Mouse (Mus musculus) E14TG2a.4 (cell line): ENCODE results near the gene Npepl1.

Source experiments
- H3K27me3 ChIP-seq: 2 replicates; pipeline ENCODE4 v1.6.1; 2014; ENCODE audit warnings: low read length, control low read depth; ENCODE audit not compliant: insufficient read depth
- H3K36me3 ChIP-seq: 2 replicates; pipeline ENCODE4 v1.6.1; 2014; ENCODE audit warnings: low read length, control low read depth; ENCODE audit not compliant: insufficient read depth
- H3K4me1 ChIP-seq: replicated peaks from 2 replicates; pipeline ENCODE4 v1.6.1; 2014; ENCODE audit warnings: low read depth, low read length, control low read depth
- H3K4me3 ChIP-seq: replicated peaks from 2 replicates; pipeline ENCODE4 v1.5.1; 2014; ENCODE audit warnings: mild to moderate bottlenecking, low read length
- H3K9me3 ChIP-seq: 2 replicates; pipeline ENCODE4 v1.6.1; 2014; ENCODE audit warnings: low read length, control low read depth
- CTCF ChIP-seq: conservative IDR thresholded peaks from 2 replicates; pipeline ENCODE4 v1.5.1; 2014; ENCODE audit warnings: low read length
- NANOG ChIP-seq: IDR thresholded peaks from 2 replicates; pipeline ENCODE4 v1.6.1; 2014; ENCODE audit warnings: borderline replicate concordance, low read length, mixed read lengths
- POU5F1 ChIP-seq: IDR thresholded peaks from 2 replicates; pipeline ENCODE4 v1.6.1; 2014; ENCODE audit warnings: low read length, borderline replicate concordance

Gene Npepl1

DNA sequence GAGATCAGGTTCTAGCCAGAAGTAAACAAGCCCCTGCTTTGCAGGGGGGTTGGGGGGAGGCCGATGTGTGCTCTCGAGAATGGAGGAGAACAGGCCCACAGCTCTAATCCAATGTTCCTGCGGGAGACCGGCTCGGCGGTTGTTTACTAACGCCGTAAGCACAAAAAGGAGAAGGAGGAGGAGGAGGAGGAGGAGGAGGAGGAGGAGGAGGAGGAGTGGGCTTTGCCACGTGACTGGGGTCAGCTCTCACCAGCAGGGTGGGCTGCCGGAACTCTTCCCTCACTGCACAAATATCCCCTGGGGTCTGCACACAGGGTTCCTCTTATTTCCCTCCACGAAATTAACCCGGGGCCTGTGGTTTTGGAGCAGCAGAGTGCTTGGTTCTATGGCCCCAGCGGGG, 35.5 kb upstream of the Npepl1 start:
- Histone ChIP-seq H3K4me1 (peaks cover 36% of the 10 kb centered on the region), H3K27me3 (peaks cover 20% of the 10 kb centered on the region), H3K9me3 (no peaks in the 10 kb centered on the region), H3K4me3 (peak overlapping the region; percentile 95), H3K36me3 (no peaks in the 10 kb centered on the region)
- TF ChIP-seq CTCF: no peak
- TF ChIP-seq POU5F1: no peak
- no peak for TF ChIP-seq NANOG

DNA sequence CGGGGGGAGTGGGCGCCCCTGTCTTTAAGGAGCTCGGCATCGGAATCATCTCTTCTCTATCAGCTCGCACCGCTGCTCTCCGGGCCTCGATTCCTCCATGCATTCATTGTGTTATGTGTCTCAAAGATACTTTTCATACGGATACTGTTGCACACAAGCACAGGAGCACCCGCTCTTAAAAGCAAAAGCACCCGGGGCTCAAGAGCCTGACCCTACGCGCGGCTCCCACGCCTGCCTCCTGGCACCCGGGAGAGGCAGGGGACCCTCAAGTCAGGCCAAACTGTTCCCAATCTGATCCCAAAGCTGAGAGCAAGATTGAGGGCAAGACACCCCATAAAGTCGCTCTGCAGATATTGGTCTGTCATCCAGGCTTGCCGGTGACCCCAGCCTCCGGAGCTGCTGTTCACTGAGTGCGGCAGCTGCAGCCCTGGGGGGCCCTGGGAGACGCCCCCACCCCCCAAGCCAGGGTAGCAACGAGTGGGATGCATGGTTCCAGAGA, 35.0 kb upstream of the Npepl1 start:
- Histone ChIP-seq H3K27me3 (peaks cover 18% of the 10 kb centered on the region; the same call in 1 of the 2 replicates), H3K4me1 (peaks cover 36% of the 10 kb centered on the region), H3K36me3 (no peaks in the 10 kb centered on the region), H3K9me3 (no peaks in the 10 kb centered on the region), H3K4me3 (peak overlapping the region; percentile 95)
- no peak for TF ChIP-seq POU5F1
- TF ChIP-seq CTCF: no peak
- no peak for TF ChIP-seq NANOG

DNA sequence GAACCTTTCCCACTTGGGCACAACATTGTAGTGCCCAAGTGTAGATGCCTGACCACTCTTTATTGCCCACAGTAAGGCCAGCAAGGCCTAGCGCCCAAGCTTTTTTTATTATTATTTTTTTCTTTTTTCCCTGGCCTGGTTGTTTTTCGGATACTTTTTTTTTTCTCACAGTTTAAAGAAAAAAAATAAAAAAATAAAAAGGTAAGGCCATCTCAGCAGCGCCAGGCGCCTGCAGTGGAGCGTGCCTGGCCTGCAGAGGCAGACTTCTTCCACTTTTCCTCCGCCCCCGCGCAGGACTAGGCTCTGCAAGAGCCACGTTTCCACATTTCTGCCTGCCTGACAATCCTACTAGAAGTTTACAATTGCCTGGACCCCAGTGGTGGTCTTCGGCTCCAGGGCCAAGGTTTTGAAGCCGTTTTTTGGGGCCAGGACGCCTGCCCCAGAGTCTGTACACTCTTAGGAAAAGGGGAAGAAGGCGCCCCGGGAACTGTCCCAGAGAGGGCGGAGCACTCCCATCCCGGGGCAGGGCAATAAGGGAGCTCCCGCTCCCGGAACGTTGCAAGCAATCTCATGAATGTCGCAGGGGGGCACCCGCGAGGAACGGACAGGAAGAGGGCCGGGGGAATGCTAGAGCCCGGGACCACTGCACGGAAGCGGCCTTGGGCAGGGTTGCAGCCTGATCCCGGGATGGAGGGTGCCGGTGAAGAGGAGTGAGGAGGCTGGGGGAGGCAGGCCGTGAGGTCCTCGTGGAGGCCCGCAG, 34.3 kb upstream of the Npepl1 start, which contains the start of gene Stx16:
Stx16 (plus strand) TSS at position 636 of the 760 bp plus-strand sequence.
- peaks cover 11% of the 10 kb centered on the region; the same call in 1 of the 2 replicates for H3K27me3 ChIP-seq
- no peaks in the 10 kb centered on the region for H3K36me3 ChIP-seq
- H3K9me3 ChIP-seq: no peaks in the 10 kb centered on the region
- peak within 1 kb of the TSS; percentile 95 for H3K4me3 ChIP-seq
- H3K4me1 ChIP-seq: peaks cover 36% of the 10 kb centered on the region
- peak; percentile 75; the same call in 1 of the 2 replicates for TF ChIP-seq POU5F1
- TF ChIP-seq NANOG: no peak

DNA sequence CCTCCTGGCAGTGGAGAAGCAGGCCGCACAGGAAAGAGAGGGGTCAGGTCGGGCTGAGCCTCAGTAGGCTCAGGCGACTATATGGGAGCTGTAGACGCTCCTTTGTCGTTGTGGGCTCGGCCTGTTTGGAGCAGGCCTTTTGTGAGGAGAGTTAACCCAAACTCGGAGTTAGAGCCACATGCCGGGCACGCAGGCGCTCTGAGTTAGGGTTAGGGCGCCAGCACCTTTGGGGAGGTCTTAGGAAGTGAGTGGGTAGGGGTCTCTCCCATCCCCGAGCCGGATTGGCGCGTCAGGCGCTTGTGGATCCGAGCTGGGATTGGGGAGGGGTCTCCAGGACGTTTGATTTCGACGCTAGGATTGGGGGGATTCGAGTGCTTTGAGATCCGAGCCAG, 33.7 kb upstream of the Npepl1 start:
- Histone ChIP-seq H3K27me3 (peaks cover 11% of the 10 kb centered on the region; the same call in 1 of the 2 replicates), H3K4me1 (peaks cover 36% of the 10 kb centered on the region), H3K4me3 (peak overlapping the region; percentile 95), H3K9me3 (no peaks in the 10 kb centered on the region), H3K36me3 (no peaks in the 10 kb centered on the region)
- TF ChIP-seq NANOG (no peak), CTCF (no peak), POU5F1 (no peak)

DNA sequence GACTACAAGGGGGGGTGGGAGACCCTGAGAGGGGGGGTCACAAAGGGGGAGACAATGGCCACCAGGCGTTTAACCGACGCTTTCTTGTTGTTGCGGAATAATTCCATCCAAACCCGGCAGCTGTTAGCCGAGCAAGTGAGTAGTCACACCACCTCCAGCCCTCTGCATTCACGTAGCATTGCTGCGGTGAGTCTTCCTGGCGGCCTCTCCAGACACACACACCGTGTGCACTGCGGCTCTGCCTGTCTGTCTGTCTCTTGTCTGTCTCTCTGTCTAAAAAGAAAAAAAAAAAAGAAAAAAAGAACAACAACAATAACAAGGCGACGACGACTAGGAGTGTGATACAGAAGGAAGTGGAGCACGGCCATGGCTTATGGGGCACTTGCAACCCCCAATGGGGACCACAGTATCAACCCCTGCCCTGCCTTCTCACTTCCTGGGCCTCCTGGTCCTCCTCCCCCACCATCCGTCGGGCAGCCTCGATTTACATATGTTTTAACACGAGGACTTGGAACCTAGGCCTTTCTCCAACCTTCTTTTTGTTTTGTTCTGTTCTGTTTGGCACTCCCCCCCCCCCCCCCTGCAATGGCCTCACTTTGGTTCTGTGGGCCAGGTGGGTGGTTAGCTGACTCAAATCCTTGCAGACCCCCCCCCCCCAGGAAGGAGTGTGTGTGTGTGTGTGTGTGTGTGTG, 33.0 kb upstream of the Npepl1 start:
- no peaks in the 10 kb centered on the region for H3K9me3 ChIP-seq
- no peak for TF ChIP-seq NANOG
- TF ChIP-seq CTCF: no peak
- no peak for TF ChIP-seq POU5F1
- peaks cover 39% of the 10 kb centered on the region for H3K4me1 ChIP-seq
- H3K36me3 ChIP-seq: no peaks in the 10 kb centered on the region
- peak overlapping the region; percentile 95 for H3K4me3 ChIP-seq
- H3K27me3 ChIP-seq: peaks cover 11% of the 10 kb centered on the region; the same call in 1 of the 2 replicates

DNA sequence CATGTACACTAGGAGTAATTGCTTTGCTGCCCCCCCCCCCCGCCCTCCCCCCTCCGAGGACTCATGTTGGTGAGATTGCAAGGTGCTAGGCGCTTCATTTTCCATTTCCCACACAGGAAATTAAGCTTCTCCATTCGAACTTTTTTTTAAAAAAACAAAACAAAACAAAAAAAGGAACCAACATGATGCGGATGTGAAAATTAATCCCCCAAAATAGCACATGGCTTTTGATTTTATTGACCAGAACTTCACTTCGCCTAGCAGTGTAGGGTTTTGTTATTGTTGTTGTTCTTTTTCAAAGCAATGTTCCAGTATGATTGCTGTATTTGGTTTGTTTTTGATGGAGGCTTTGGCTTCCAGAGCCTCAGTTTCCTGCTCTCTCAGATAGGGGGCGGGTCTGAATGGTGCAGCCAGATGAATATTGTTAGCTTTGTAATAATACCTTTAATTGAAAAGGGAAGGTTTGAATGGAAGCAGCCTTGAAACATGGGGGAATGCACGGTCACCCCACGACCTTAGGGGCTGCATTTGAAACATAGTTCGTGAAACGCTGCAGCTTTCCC, 32.3 kb upstream of the Npepl1 start:
- no peaks in the 10 kb centered on the region for H3K9me3 ChIP-seq
- TF ChIP-seq POU5F1 (no peak), NANOG (no peak), CTCF (no peak)
- no peaks in the 10 kb centered on the region for H3K36me3 ChIP-seq
- peaks cover 5% of the 10 kb centered on the region; the same call in 1 of the 2 replicates for H3K27me3 ChIP-seq
- peak overlapping the region; percentile 49 for H3K4me3 ChIP-seq
- peaks cover 43% of the 10 kb centered on the region for H3K4me1 ChIP-seq

DNA sequence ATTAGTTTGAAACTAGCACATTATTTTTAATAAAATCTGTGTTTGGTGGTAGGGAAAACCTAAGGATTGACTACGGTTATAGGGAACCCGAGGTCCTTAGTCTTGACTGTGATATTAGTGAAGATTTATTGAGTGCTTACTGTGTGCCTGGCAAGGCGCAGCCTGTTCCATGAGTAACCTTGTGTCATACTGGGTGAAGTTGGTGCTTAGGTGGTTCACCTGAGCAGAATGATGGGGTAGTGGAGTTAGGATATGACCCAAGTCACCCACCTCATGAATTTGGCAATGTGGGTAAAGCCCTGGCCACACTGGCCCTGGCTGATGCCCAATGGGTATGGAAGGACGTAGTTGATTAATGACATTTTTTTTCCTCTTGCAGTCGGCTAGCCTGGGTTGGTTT, 28.3 kb upstream of the Npepl1 start:
- Histone ChIP-seq H3K36me3 (peaks cover 16% of the 10 kb centered on the region), H3K9me3 (no peaks in the 10 kb centered on the region), H3K4me1 (peaks cover 30% of the 10 kb centered on the region), H3K27me3 (no peaks in the 10 kb centered on the region), H3K4me3 (no peak overlapping the region)
- TF ChIP-seq NANOG (no peak), POU5F1 (no peak), CTCF (no peak)

DNA sequence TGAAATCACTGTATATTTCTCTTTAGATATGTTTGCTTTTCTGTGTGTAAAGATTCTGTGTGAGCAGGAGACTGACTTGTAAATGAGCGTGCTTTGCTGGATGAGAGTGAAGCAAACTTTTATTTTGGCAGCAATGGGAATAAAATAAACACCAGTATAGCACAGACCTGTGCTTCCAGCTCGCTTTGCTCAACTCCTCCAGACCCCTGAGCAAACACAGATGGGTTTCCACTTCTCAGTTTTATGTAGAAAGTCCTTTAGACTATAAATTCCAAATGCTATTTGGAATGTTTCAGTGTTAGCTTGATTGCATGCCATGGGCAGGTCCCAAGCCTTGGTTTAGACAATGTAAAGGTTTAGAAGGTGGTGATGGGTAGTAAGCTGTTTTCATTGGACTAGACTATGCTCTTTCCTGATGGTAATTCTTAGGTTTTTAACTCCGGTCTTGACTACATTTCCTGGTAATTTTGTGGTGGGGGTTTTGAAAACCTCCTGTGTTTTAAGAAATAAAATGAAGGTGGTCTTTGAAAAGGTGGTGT, 27.7 kb upstream of the Npepl1 start:
- Histone ChIP-seq H3K36me3 (peaks cover 19% of the 10 kb centered on the region), H3K4me3 (no peak overlapping the region), H3K27me3 (no peaks in the 10 kb centered on the region), H3K9me3 (no peaks in the 10 kb centered on the region), H3K4me1 (peaks cover 24% of the 10 kb centered on the region)
- TF ChIP-seq NANOG (no peak), CTCF (no peak), POU5F1 (no peak)
